Mouse (Mus musculus) ES-Bruce4 (cell line): ENCODE measurements around the gene Csde1.

Experiments
- CTCF ChIP-seq: IDR thresholded peaks from one replicate; pipeline ENCODE4 v1.8.1; 2011; ENCODE audit warnings: low read depth, low read length
- EP300 ChIP-seq: IDR thresholded peaks from 2 replicates; pipeline ENCODE4 v1.6.1; 2011; ENCODE audit warnings: low read depth, low read length; ENCODE audit not compliant: insufficient read depth

DNA sequence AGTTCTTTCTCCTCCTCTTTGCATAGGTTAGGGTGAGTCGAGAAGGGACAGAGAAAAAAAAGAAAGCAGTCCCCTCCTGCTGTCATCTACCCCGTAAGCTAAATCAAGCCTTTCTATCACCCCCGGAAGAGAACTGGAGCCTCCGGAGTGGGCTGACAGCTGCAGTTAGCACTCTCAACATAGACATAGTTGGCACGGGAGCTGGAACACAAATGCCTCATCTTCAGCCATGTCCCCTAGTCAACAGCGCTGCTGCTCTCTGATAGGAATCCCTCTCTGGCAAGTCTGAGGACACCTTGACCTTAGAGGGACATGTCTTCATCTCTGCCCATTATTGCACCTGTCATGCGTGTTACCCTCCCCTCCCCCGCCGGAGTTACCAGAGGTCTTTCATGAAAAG, 59.1 kb downstream of the Csde1 start:
- TF ChIP-seq EP300 (no peak), CTCF (no peak)
